Mouse (Mus musculus) testis, adult 2 months (tissue): Measurements from ENCODE around the gene Uvrag. TPM values are rescaled to one million over a fixed set of nuclear protein-coding genes. Genes with fewer than 3 reads are reported as not detected.

Experiments
- H3K27ac ChIP-seq: fragments of 200-500 bp; 2 replicates; pipeline ENCODE4 v1.5.1; 2012; ENCODE audit warnings: low read depth, low read length; ENCODE audit not compliant: control insufficient read depth, insufficient read depth
- H3K27me3 ChIP-seq: fragments of 200-500 bp; 2 replicates; pipeline ENCODE4 v1.6.1; 2012; ENCODE audit warnings: mild to moderate bottlenecking, low read length, moderate library complexity; ENCODE audit not compliant: control insufficient read depth, insufficient read depth
- H3K36me3 ChIP-seq: fragments of 200-500 bp; 2 replicates; pipeline ENCODE4 v1.6.1; 2012; ENCODE audit warnings: mild to moderate bottlenecking, low read length; ENCODE audit not compliant: control insufficient read depth, insufficient read depth
- H3K4me1 ChIP-seq: fragments of 200-500 bp; 2 replicates; pipeline ENCODE4 v1.6.1; 2012; ENCODE audit warnings: low read length; ENCODE audit not compliant: control insufficient read depth, insufficient read depth
- H3K4me3 ChIP-seq: fragments of 200-500 bp; 2 replicates; pipeline ENCODE4 v1.5.1; 2012; ENCODE audit warnings: low read depth, mild to moderate bottlenecking, low read length, moderate library complexity, mixed read lengths; ENCODE audit not compliant: control insufficient read depth
- CTCF ChIP-seq: fragments of 200-500 bp; IDR thresholded peaks from 2 replicates; pipeline ENCODE4 v1.5.1; 2012; ENCODE audit warnings: low read depth, mild to moderate bottlenecking, inconsistent platforms, low read length, moderate library complexity; ENCODE audit not compliant: control insufficient read depth, insufficient read depth, insufficient replicate concordance
- POLR2A ChIP-seq: fragments of 200-500 bp; IDR thresholded peaks from 2 replicates; pipeline ENCODE4 v1.6.1; 2012; ENCODE audit warnings: low read depth, mild to moderate bottlenecking, inconsistent platforms, low read length, moderate library complexity; ENCODE audit not compliant: control insufficient read depth
- polyA plus RNA-seq: library from polyadenylated mRNA; depleted of rRNA; stranded (reverse); fragments of >200 nt; gene quantifications from 2 replicates; pipeline ENCODE4 v1.2.3, GENCODE M21; 2012

The Uvrag gene
- polyA plus RNA-seq, 1 experiment, result 2.6 TPM

- Histone ChIP-seq H3K4me1 (peaks cover 5% of the 10 kb centered on the region), H3K27me3 (no peaks in the 10 kb centered on the region), H3K4me3 (no peak overlapping the region), H3K27ac (no peak overlapping the region), H3K36me3 (no peaks in the 10 kb centered on the region)
- TF ChIP-seq CTCF, result no peak
- TF ChIP-seq POLR2A, result no peak
Measured at GRCm38 (mm10) chr7:98957111-98957741, 183.7 kb downstream of the Uvrag start.

DNA sequence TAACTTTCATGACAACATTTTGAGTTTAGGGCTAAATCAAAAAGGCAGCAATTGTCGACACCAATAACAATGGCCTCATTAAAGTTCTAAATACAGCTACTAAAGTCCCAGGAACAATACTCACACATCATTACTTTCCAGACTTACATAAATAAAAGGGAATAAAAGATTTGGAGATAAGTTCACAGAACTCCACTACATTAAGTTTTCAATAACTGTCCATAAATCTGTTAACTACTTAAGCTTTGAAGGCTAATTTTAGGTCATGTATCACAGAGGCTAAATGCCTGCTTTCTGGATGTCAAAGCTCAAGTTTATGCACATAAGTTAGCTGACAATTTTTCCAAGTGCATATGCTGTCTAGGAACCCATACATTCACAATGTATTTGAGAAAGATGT is 184.3 kb downstream of the Uvrag start:
- Histone ChIP-seq H3K4me3 (no peak overlapping the region), H3K4me1 (peaks cover 5% of the 10 kb centered on the region), H3K36me3 (no peaks in the 10 kb centered on the region), H3K27ac (no peak overlapping the region), H3K27me3 (no peaks in the 10 kb centered on the region)
- no peak for TF ChIP-seq POLR2A
- no peak for TF ChIP-seq CTCF

DNA sequence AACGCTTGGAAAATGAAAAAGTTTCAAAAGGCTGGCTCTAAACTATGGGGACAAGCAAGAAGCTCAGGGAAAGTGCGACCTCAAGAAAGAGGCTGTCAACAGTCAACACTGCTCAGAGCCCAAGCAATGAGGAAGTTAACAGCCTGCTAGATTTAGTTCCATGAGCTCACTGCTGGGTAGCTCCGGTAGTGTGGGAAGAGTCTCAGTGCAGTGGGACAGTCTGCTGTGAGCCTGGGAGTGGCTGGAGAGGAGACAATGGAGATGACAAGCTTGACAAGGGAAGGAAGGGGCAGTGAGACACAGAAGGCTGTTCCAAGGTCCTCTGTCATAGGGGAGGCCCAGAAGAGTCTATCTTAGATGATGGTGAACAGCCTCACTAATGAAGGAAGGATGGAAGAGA is 187.3 kb downstream of the Uvrag start:
- Histone ChIP-seq H3K27me3 (no peaks in the 10 kb centered on the region), H3K4me3 (no peak overlapping the region), H3K36me3 (no peaks in the 10 kb centered on the region), H3K27ac (no peak overlapping the region), H3K4me1 (no peaks in the 10 kb centered on the region)
- TF ChIP-seq POLR2A, result no peak
- TF ChIP-seq CTCF, result no peak

- no peak overlapping the region for H3K4me3 ChIP-seq
- TF ChIP-seq CTCF (no peak), POLR2A (no peak)
- no peaks in the 10 kb centered on the region for H3K27me3 ChIP-seq
- no peaks in the 10 kb centered on the region for H3K4me1 ChIP-seq
- H3K27ac ChIP-seq, result no peak overlapping the region
- H3K36me3 ChIP-seq, result no peaks in the 10 kb centered on the region
Measured at GRCm38 (mm10) chr7:98944986-98945385, 196.0 kb downstream of the Uvrag start.

DNA sequence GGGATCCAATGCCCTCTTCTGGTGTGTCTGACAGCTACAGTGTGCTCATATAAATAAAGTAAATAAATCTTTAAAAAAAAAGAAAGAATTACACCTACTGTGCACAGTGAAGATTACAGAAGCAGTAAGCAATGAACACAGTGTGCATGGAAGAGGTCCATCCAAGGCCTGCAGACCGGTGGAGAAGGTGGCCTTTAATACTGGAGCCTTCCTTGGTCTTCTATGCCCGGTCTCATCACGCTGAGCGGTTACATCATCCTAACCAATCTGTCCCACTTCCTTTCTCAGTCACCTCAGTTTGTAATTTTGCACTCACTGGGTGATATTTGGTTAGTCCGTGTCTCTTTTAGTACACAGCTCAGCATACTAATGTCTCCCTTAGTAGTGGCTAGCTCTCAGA is 197.3 kb downstream of the Uvrag start:
- H3K36me3 ChIP-seq, result no peaks in the 10 kb centered on the region
- no peak overlapping the region for H3K4me3 ChIP-seq
- no peaks in the 10 kb centered on the region for H3K27me3 ChIP-seq
- H3K27ac ChIP-seq, result no peak overlapping the region
- H3K4me1 ChIP-seq, result no peaks in the 10 kb centered on the region
- TF ChIP-seq CTCF, result no peak
- TF ChIP-seq POLR2A, result no peak

- H3K27ac ChIP-seq, result no peak overlapping the region
Measured at GRCm38 (mm10) chr7:98942746-98943145, 198.2 kb downstream of the Uvrag start.

GRCm38 (mm10) chr7:98939194-98939593 is 201.7 kb downstream of the Uvrag start:
- no peaks in the 10 kb centered on the region for H3K36me3 ChIP-seq
- no peaks in the 10 kb centered on the region for H3K4me1 ChIP-seq
- no peaks in the 10 kb centered on the region for H3K27me3 ChIP-seq
- H3K27ac ChIP-seq, result no peak overlapping the region
- TF ChIP-seq POLR2A (no peak), CTCF (no peak)
- H3K4me3 ChIP-seq, result no peak overlapping the region

More at GRCm38 (mm10) chr7:98942746-98943145, 198.2 kb downstream of the Uvrag start:
- Histone ChIP-seq H3K4me3 (no peak overlapping the region), H3K4me1 (no peaks in the 10 kb centered on the region), H3K27me3 (no peaks in the 10 kb centered on the region), H3K36me3 (no peaks in the 10 kb centered on the region)
- TF ChIP-seq POLR2A (no peak), CTCF (no peak)

GRCm38 (mm10) chr7:98938621-98939020 is 202.3 kb downstream of the Uvrag start:
- Histone ChIP-seq H3K36me3 (no peaks in the 10 kb centered on the region), H3K27me3 (no peaks in the 10 kb centered on the region), H3K27ac (no peak overlapping the region), H3K4me3 (no peak overlapping the region), H3K4me1 (no peaks in the 10 kb centered on the region)
- TF ChIP-seq POLR2A (no peak), CTCF (no peak)
